Mouse (Mus musculus): Measurements from ENCODE around the gene Maip1.

- no peak for TF ChIP-seq CTCF (conservative IDR thresholded peaks at IDR 0.05; ENCODE audit: low read length)
- no peak for TF ChIP-seq NANOG (IDR thresholded peaks at IDR 0.05; ENCODE audit: borderline replicate concordance, low read length)
- no peak for TF ChIP-seq POU5F1 (IDR thresholded peaks at IDR 0.05; ENCODE audit: borderline replicate concordance, low read length)
Observed at GRCm38 (mm10) chr1:57377376-57378341, 28.5 kb upstream of the Maip1 start, which contains the start of gene 1700066M21Rik.
